Mouse (Mus musculus) liver, postnatal 0 days (tissue): ENCODE results near the gene Rbfox3.

Source experiments
- CTCF ChIP-seq: sonication (generic); IDR thresholded peaks from 2 replicates; pipeline ENCODE4 v1.5.1; 2016; ENCODE audit warnings: antibody characterized with exemption, low read depth
- EP300 ChIP-seq: IDR thresholded peaks from 2 replicates; pipeline ENCODE4 v1.6.1; 2016; ENCODE audit warnings: antibody characterized with exemption, low read depth, mild to moderate bottlenecking

- TF ChIP-seq CTCF (peak; percentile 95), EP300 (no peak)
Observed at GRCm38 (mm10) chr11:118507904-118508303, 403.5 kb downstream of the Rbfox3 start.
